Mouse (Mus musculus): ENCODE results near the gene Xpo5. TPM values are rescaled to one million over a fixed set of nuclear protein-coding genes. Genes with fewer than 3 reads are reported as not detected.

Xpo5 gene
- polyA plus RNA-seq, 1 experiment from 2014 or later = 38.2 TPM

- Histone ChIP-seq H3K36me3 (peaks cover 69% of the 10 kb centered on the region), H3K27me3 (no peaks in the 10 kb centered on the region), H3K4me1 (replicated peaks) (peaks cover 22% of the 10 kb centered on the region), H3K27ac (no peak overlapping the region), H3K9me3 (no peaks in the 10 kb centered on the region), H3K4me3 (no peak overlapping the region), H3K9ac (no peak overlapping the region), H3K4me2 (no peak overlapping the region)
- ATAC-seq (ENCODE audit: low FRiP score) = no peak
These were observed 4.1 kb downstream of the Xpo5 start for GRCm38 (mm10) chr17:46206676-46207075.

GRCm38 (mm10) chr17:46210550-46210949 lies 8.0 kb downstream of the Xpo5 start:
- no peaks in the 10 kb centered on the region for H3K9me3 ChIP-seq
- H3K27me3 ChIP-seq = no peaks in the 10 kb centered on the region
- H3K4me2 ChIP-seq = no peak overlapping the region
- no peak overlapping the region for H3K27ac ChIP-seq
- H3K9ac ChIP-seq = no peak overlapping the region
- ATAC-seq (ENCODE audit: low FRiP score) = no peak
- no peaks in the 10 kb centered on the region for H3K4me1 ChIP-seq (replicated peaks)
- peaks cover 95% of the 10 kb centered on the region for H3K36me3 ChIP-seq
- no peak overlapping the region for H3K4me3 ChIP-seq
- 97% methylated on average over 3 of the region's 3 CpGs for WGBS

- Histone ChIP-seq H3K27me3 (no peaks in the 10 kb centered on the region), H3K27ac (no peak overlapping the region), H3K4me3 (no peak overlapping the region), H3K4me2 (no peak overlapping the region), H3K36me3 (peaks cover 99% of the 10 kb centered on the region), H3K9me3 (no peaks in the 10 kb centered on the region), H3K4me1 (replicated peaks) (no peaks in the 10 kb centered on the region), H3K9ac (no peak overlapping the region)
- WGBS = 96% methylated on average over 3 of the region's 3 CpGs
- no peak for ATAC-seq (ENCODE audit: low FRiP score)
These were observed 19.0 kb downstream of the Xpo5 start for GRCm38 (mm10) chr17:46221601-46222000.

GRCm38 (mm10) chr17:46227576-46227975 lies 25.0 kb downstream of the Xpo5 start:
- no peak overlapping the region for H3K4me3 ChIP-seq
- WGBS = 90% methylated on average over 7 of the region's 7 CpGs
- H3K36me3 ChIP-seq = peaks cover 92% of the 10 kb centered on the region
- ATAC-seq (ENCODE audit: low FRiP score) = no peak
- H3K27ac ChIP-seq = no peak overlapping the region
- no peaks in the 10 kb centered on the region for H3K9me3 ChIP-seq
- no peaks in the 10 kb centered on the region for H3K27me3 ChIP-seq
- no peaks in the 10 kb centered on the region for H3K4me1 ChIP-seq (replicated peaks)
- H3K4me2 ChIP-seq = no peak overlapping the region
- no peak overlapping the region for H3K9ac ChIP-seq

GRCm38 (mm10) chr17:46236067-46236466 lies 33.5 kb downstream of the Xpo5 start:
- H3K4me2 ChIP-seq = no peak overlapping the region
- ATAC-seq (ENCODE audit: low FRiP score) = no peak
- H3K9me3 ChIP-seq = no peaks in the 10 kb centered on the region
- H3K36me3 ChIP-seq = peaks cover 88% of the 10 kb centered on the region
- 89% methylated on average over 1 of the region's 1 CpGs for WGBS
- no peaks in the 10 kb centered on the region for H3K27me3 ChIP-seq
- H3K9ac ChIP-seq = no peak overlapping the region
- no peak overlapping the region for H3K4me3 ChIP-seq
- no peak overlapping the region for H3K27ac ChIP-seq
- no peaks in the 10 kb centered on the region for H3K4me1 ChIP-seq (replicated peaks)

- Histone ChIP-seq H3K9ac (no peak overlapping the region), H3K27ac (no peak overlapping the region), H3K4me3 (no peak overlapping the region), H3K4me1 (replicated peaks) (no peaks in the 10 kb centered on the region), H3K4me2 (no peak overlapping the region), H3K9me3 (no peaks in the 10 kb centered on the region), H3K27me3 (no peaks in the 10 kb centered on the region), H3K36me3 (peaks cover 91% of the 10 kb centered on the region)
- WGBS = 91% methylated on average over 6 of the region's 6 CpGs
- no peak for ATAC-seq (ENCODE audit: low FRiP score)
These were observed 34.5 kb downstream of the Xpo5 start for GRCm38 (mm10) chr17:46237079-46237478.

- Histone ChIP-seq H3K4me2 (no peak overlapping the region), H3K4me1 (replicated peaks) (no peaks in the 10 kb centered on the region), H3K9ac (no peak overlapping the region), H3K27ac (no peak overlapping the region), H3K9me3 (no peaks in the 10 kb centered on the region), H3K27me3 (no peaks in the 10 kb centered on the region), H3K36me3 (peaks cover 95% of the 10 kb centered on the region), H3K4me3 (no peak overlapping the region)
- 87% methylated on average over 5 of the region's 5 CpGs for WGBS
- no peak for ATAC-seq (ENCODE audit: low FRiP score)
These were observed 34.9 kb downstream of the Xpo5 start for GRCm38 (mm10) chr17:46237480-46237879.

GRCm38 (mm10) chr17:46239516-46240114 lies 37.0 kb downstream of the Xpo5 start:
- ATAC-seq (ENCODE audit: low FRiP score) = no peak
- Histone ChIP-seq H3K27ac (no peak overlapping the region), H3K9ac (no peak overlapping the region), H3K9me3 (no peaks in the 10 kb centered on the region), H3K36me3 (peaks cover 97% of the 10 kb centered on the region), H3K4me2 (no peak overlapping the region), H3K4me3 (no peak overlapping the region), H3K4me1 (replicated peaks) (no peaks in the 10 kb centered on the region), H3K27me3 (no peaks in the 10 kb centered on the region)
- 95% methylated on average over 15 of the region's 15 CpGs for WGBS

GRCm38 (mm10) chr17:46241471-46241870 lies 38.9 kb downstream of the Xpo5 start:
- H3K9me3 ChIP-seq = no peaks in the 10 kb centered on the region
- 91% methylated on average over 11 of the region's 11 CpGs for WGBS
- H3K4me3 ChIP-seq = no peak overlapping the region
- no peak overlapping the region for H3K4me2 ChIP-seq
- H3K36me3 ChIP-seq = peaks cover 99% of the 10 kb centered on the region
- H3K27ac ChIP-seq = no peak overlapping the region
- H3K9ac ChIP-seq = no peak overlapping the region
- H3K4me1 ChIP-seq (replicated peaks) = peaks cover 5% of the 10 kb centered on the region
- no peak for ATAC-seq (ENCODE audit: low FRiP score)
- no peaks in the 10 kb centered on the region for H3K27me3 ChIP-seq

- H3K9ac ChIP-seq = no peak overlapping the region
- no peak overlapping the region for H3K4me2 ChIP-seq
- H3K27ac ChIP-seq = no peak overlapping the region
- H3K27me3 ChIP-seq = no peaks in the 10 kb centered on the region
- no peak for ATAC-seq (ENCODE audit: low FRiP score)
- peaks cover 93% of the 10 kb centered on the region for H3K36me3 ChIP-seq
- H3K4me1 ChIP-seq (replicated peaks) = peaks cover 13% of the 10 kb centered on the region
- WGBS = 91% methylated on average over 13 of the region's 13 CpGs
- H3K9me3 ChIP-seq = no peaks in the 10 kb centered on the region
- no peak overlapping the region for H3K4me3 ChIP-seq
These were observed 39.7 kb downstream of the Xpo5 start for GRCm38 (mm10) chr17:46242274-46242673.

GRCm38 (mm10) chr17:46242993-46243392 lies 40.4 kb downstream of the Xpo5 start:
- no peak for ATAC-seq (ENCODE audit: low FRiP score)
- no peak overlapping the region for H3K9ac ChIP-seq
- H3K36me3 ChIP-seq = peaks cover 85% of the 10 kb centered on the region
- H3K9me3 ChIP-seq = no peaks in the 10 kb centered on the region
- no peaks in the 10 kb centered on the region for H3K27me3 ChIP-seq
- no peak overlapping the region for H3K4me3 ChIP-seq
- WGBS = 88% methylated on average over 4 of the region's 4 CpGs
- no peak overlapping the region for H3K4me2 ChIP-seq
- no peak overlapping the region for H3K27ac ChIP-seq
- peaks cover 13% of the 10 kb centered on the region for H3K4me1 ChIP-seq (replicated peaks)

GRCm38 (mm10) chr17:46243624-46244023 lies 41.0 kb downstream of the Xpo5 start:
- Histone ChIP-seq H3K4me3 (no peak overlapping the region), H3K4me1 (replicated peaks) (peaks cover 16% of the 10 kb centered on the region), H3K27ac (no peak overlapping the region), H3K27me3 (no peaks in the 10 kb centered on the region), H3K9ac (no peak overlapping the region), H3K36me3 (peaks cover 79% of the 10 kb centered on the region), H3K9me3 (no peaks in the 10 kb centered on the region), H3K4me2 (no peak overlapping the region)
- WGBS = 73% methylated on average over 2 of the region's 2 CpGs
- no peak for ATAC-seq (ENCODE audit: low FRiP score)

- Histone ChIP-seq H3K4me3 (no peak overlapping the region), H3K9me3 (no peaks in the 10 kb centered on the region), H3K4me1 (replicated peaks) (peaks cover 25% of the 10 kb centered on the region), H3K27ac (no peak overlapping the region), H3K4me2 (no peak overlapping the region), H3K27me3 (no peaks in the 10 kb centered on the region), H3K9ac (peak overlapping the region; percentile 35; the same call in 1 of the 2 replicates), H3K36me3 (peaks cover 75% of the 10 kb centered on the region)
- WGBS = 66% methylated on average over 10 of the region's 10 CpGs
- ATAC-seq (ENCODE audit: low FRiP score) = no peak
These were observed 42.0 kb downstream of the Xpo5 start for GRCm38 (mm10) chr17:46244579-46244978.
